Mouse (Mus musculus) c-Kit-positive CD71-positive TER-119-negative erythroid progenitor cells, embryonic 14.5 days (primary cell): ENCODE measurements around the gene Cryba4.

ENCODE experiments used
- DNase-seq: peaks from one replicate; pipeline ENCODE4 v3.0.0-alpha.2; 2013; ENCODE audit warnings: low read depth

Cryba4 gene

GRCm38 (mm10) chr5:112252400-112252799 lies at the start of gene Cryba4:
TSS of gene Cryba4 (minus strand) at chr5:112252518.
- DNase-seq = no peak

- no peak for DNase-seq
Measured at GRCm38 (mm10) chr5:112301694-112302093, 49.4 kb upstream of the Cryba4 start.

GRCm38 (mm10) chr5:112300721-112301308 lies 48.5 kb upstream of the Cryba4 start:
- DNase-seq = no peak

GRCm38 (mm10) chr5:112300112-112300511 lies 47.8 kb upstream of the Cryba4 start:
- no peak for DNase-seq

- no peak for DNase-seq
Measured at GRCm38 (mm10) chr5:112299399-112299798, 47.1 kb upstream of the Cryba4 start.

GRCm38 (mm10) chr5:112298226-112298988 lies 46.1 kb upstream of the Cryba4 start:
- DNase-seq = no peak

- DNase-seq = no peak
Measured at GRCm38 (mm10) chr5:112297257-112297656, 44.9 kb upstream of the Cryba4 start.

- no peak for DNase-seq
Measured at GRCm38 (mm10) chr5:112296404-112297181, 44.3 kb upstream of the Cryba4 start.

- DNase-seq = no peak
Measured at GRCm38 (mm10) chr5:112295564-112295963, 43.2 kb upstream of the Cryba4 start.

GRCm38 (mm10) chr5:112295162-112295561 lies 42.8 kb upstream of the Cryba4 start:
- DNase-seq = no peak

GRCm38 (mm10) chr5:112294696-112295095 lies 42.4 kb upstream of the Cryba4 start:
- DNase-seq = no peak

- DNase-seq = no peak
Measured at GRCm38 (mm10) chr5:112293800-112294199, 41.5 kb upstream of the Cryba4 start.

GRCm38 (mm10) chr5:112292343-112292980 lies 40.1 kb upstream of the Cryba4 start:
- DNase-seq = no peak

- DNase-seq = no peak
Measured at GRCm38 (mm10) chr5:112291866-112292265, 39.5 kb upstream of the Cryba4 start.

- DNase-seq = no peak
Measured at GRCm38 (mm10) chr5:112290536-112290880, 38.2 kb upstream of the Cryba4 start.

GRCm38 (mm10) chr5:112289819-112290535 lies 37.7 kb upstream of the Cryba4 start:
- DNase-seq = no peak

- DNase-seq = no peak
Measured at GRCm38 (mm10) chr5:112289236-112289635, 36.9 kb upstream of the Cryba4 start.

GRCm38 (mm10) chr5:112288193-112289141 lies 36.1 kb upstream of the Cryba4 start:
- no peak for DNase-seq

- no peak for DNase-seq
Measured at GRCm38 (mm10) chr5:112287652-112288051, 35.3 kb upstream of the Cryba4 start.

- no peak for DNase-seq
Measured at GRCm38 (mm10) chr5:112286984-112287641, 34.8 kb upstream of the Cryba4 start.
